Mouse (Mus musculus): ENCODE data around the gene Noto.

DNA sequence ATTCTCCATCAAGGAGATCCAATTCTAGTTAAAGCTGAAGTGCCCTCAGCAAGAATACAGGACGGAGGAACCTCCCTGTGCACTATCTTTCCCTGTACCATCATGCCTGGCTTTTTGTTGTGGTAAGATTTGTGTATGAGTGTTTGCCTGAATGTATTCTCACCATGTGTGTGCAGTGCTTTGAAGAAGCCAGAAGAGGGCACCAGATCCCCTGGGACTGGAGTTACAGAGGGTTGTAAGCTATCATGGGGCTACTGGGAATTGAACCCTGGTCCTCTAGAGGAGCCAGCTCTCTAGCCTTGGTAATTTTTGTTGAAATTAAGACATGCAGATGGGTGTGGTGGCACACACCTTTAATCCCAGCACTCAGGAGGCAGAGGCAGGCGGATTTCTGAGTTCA lies 28.3 kb upstream of the Noto start:
- TF ChIP-seq MEF2A (IDR thresholded peaks at IDR 0.05; ENCODE audit: extremely low read depth, insufficient replicate concordance, low read depth, low read length, poor library complexity, severe bottlenecking) (no peak), RAD21 (IDR thresholded peaks at IDR 0.05; ENCODE audit: low read depth, low read length) (no peak), POLR2A (IDR thresholded peaks at IDR 0.05; ENCODE audit: control insufficient read depth in 1 of 2, insufficient read depth in 1 of 2, low read depth in 1 of 2, low read length in 2 of 2, poor library complexity in 1 of 2) (no peak), GABPA (IDR thresholded peaks at IDR 0.05; ENCODE audit: low read depth, low read length) (no peak), CTCF (IDR thresholded peaks at IDR 0.05 in 2 of 3, conservative IDR thresholded peaks at IDR 0.05 in 1 of 3; ENCODE audit: control insufficient read depth in 1 of 3, insufficient read depth in 1 of 3, low read depth in 2 of 3, low read length in 3 of 3, poor library complexity in 1 of 3, severe bottlenecking in 1 of 3) (peak in 2 of 3 experiments; percentile 3 to 25; a peak in 1 of 6 replicates), EP300 (IDR thresholded peaks at IDR 0.05; ENCODE audit: low read depth in 1 of 2, low read length in 2 of 2) (no peak), MAFK (IDR thresholded peaks at IDR 0.05; ENCODE audit: borderline replicate concordance, low read depth, low read length) (no peak), ZC3H11A (IDR thresholded peaks at IDR 0.05; ENCODE audit: low read depth, low read length) (no peak), MAX (IDR thresholded peaks at IDR 0.05; ENCODE audit: low read length) (no peak), SMC3 (IDR thresholded peaks at IDR 0.05; ENCODE audit: low read depth, low read length) (no peak)
